Mouse (Mus musculus) kidney, embryonic 14.5 days (tissue): Measurements from ENCODE around the gene Vsnl1. TPM values are rescaled to one million over a fixed set of nuclear protein-coding genes. Genes with fewer than 3 reads are reported as not detected.

Experiments
- ATAC-seq: fragments of 200-750 bp; cut with Nextera tagmentation; 2 replicates; pipeline ENCODE4 v1.8.0; 2017; ENCODE audit warnings: moderate number of reproducible peaks, mild to moderate bottlenecking, moderate TSS enrichment, moderate library complexity; ENCODE audit not compliant: low FRiP score, low TSS enrichment
- H3K27ac ChIP-seq: fragments of 300-500 bp; sonication (generic); 2 replicates; pipeline ENCODE4 v1.5.1; 2014; ENCODE audit warnings: low read depth, mild to moderate bottlenecking, low read length, moderate library complexity, mixed read lengths
- H3K27me3 ChIP-seq: fragments of 300-500 bp; sonication (generic); 2 replicates; pipeline ENCODE4 v1.6.1; 2014; ENCODE audit warnings: mild to moderate bottlenecking, low read length; ENCODE audit not compliant: control insufficient read depth, insufficient read depth
- H3K36me3 ChIP-seq: fragments of 300-500 bp; sonication (generic); 2 replicates; pipeline ENCODE4 v1.6.1; 2014; ENCODE audit warnings: low read length, mixed read lengths; ENCODE audit not compliant: control insufficient read depth, insufficient read depth
- H3K4me1 ChIP-seq: fragments of 300-500 bp; sonication (generic); 2 replicates; pipeline ENCODE4 v1.6.1; 2014; ENCODE audit warnings: low read length, mixed read lengths; ENCODE audit not compliant: control insufficient read depth, insufficient read depth
- H3K4me2 ChIP-seq: fragments of 300-500 bp; sonication (generic); replicated peaks from 2 replicates; pipeline ENCODE4 v1.6.1; 2014; ENCODE audit warnings: low read depth, mild to moderate bottlenecking, low read length
- H3K4me3 ChIP-seq: fragments of 300-500 bp; sonication (generic); 2 replicates; pipeline ENCODE4 v1.5.1; 2014; ENCODE audit warnings: mild to moderate bottlenecking, low read length
- H3K9ac ChIP-seq: fragments of 300-500 bp; sonication (generic); 2 replicates; pipeline ENCODE4 v1.6.1; 2014; ENCODE audit warnings: low read depth, mild to moderate bottlenecking, low read length, moderate library complexity
- H3K9me3 ChIP-seq: fragments of 300-500 bp; sonication (generic); 2 replicates; pipeline ENCODE4 v1.6.1; 2016; ENCODE audit warnings: low read length; ENCODE audit not compliant: control insufficient read depth
- WGBS: fragments of 180-500 bp; shearing (Covaris S2); extraction: QIAGEN DNeasy Blood & Tissue Kit; methylation state at CpG from one replicate; pipeline ENCODE4 v1.1.7; 2014; 5-methylcytosine and 5-hydroxymethylcytosine counted together
- polyA plus RNA-seq: library from polyadenylated mRNA; unstranded; fragments of >200 nt; fragmentation: Nextera tagmentation; extraction: Ambion mirVana; gene quantifications from 2 replicates; pipeline ENCODE4 v1.2.1, GENCODE M21; 2014

The Vsnl1 gene
- polyA plus RNA-seq, 1 experiment from 2014 or later, result 1.9 TPM

DNA sequence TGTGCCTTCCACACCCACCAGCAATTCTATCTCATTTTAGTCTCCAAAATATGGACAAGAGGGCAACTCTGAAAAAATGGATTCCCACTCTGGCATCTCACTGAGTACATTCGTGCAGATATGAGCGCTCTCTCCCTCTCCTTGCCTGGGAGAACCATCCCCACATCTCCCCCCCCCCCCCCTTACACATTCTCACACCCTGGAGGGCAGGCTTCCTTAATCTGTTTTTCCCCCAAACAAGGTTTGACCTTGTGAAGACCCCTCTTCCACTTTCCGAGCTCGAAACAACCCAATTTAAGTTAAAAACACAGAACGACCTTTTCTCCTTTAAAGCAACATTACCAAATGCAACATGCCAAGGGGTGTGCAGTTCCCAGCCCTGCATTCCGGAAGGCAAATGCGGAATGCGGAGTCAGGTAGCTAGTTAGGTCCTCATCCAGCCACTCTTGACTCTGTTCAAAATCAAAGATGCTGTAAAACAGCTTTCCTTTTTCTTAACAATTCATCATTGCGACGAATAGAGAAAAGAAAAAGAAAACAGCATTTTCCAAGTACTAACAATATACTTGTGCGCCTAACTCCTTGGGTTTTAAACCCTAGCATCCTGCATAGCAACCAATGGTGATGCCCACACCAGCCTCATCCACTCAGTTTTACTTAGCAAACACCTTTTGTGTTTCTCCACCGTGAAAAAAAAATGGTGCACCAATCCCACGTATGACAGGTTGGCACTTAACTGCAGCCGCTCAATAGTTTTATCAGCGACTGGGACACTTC is 979 bp downstream of the Vsnl1 start:
- Histone ChIP-seq H3K4me2 (peak overlapping the region; percentile 69), H3K27me3 (peaks cover 13% of the 10 kb centered on the region), H3K4me3 (peak overlapping the region; percentile 39), H3K9ac (no peak overlapping the region), H3K4me1 (no peaks in the 10 kb centered on the region), H3K36me3 (no peaks in the 10 kb centered on the region), H3K9me3 (no peaks in the 10 kb centered on the region), H3K27ac (no peak overlapping the region)
- ATAC-seq, result no peak
- 5% methylated on average over 15 of the region's 15 CpGs for WGBS

DNA sequence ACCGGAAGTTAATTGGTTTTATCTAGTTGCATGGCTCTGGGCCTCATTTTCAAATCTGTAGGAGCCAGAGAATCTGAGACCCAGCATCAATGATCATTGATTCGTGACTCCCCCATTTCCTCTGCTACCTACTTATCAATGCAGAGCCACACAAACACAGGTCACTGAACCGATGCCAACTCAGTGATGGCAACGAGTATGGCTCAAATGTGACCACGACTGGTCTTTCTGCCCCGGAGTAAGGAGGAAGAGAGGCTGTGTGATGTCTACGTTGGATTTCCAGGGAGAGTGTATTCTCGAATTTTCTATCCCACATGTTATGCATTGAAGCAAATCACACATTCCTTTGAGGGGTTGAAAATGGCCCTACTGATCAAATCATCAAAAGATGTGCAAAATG is 2.0 kb downstream of the Vsnl1 start:
- H3K4me2 ChIP-seq, result no peak overlapping the region
- H3K27ac ChIP-seq, result no peak overlapping the region
- no peaks in the 10 kb centered on the region for H3K4me1 ChIP-seq
- no peak for ATAC-seq
- 66% methylated on average over 8 of the region's 8 CpGs for WGBS
- H3K9me3 ChIP-seq, result no peaks in the 10 kb centered on the region
- no peak overlapping the region for H3K9ac ChIP-seq
- H3K4me3 ChIP-seq, result no peak overlapping the region
- H3K36me3 ChIP-seq, result no peaks in the 10 kb centered on the region
- H3K27me3 ChIP-seq, result peaks cover 13% of the 10 kb centered on the region

- H3K4me1 ChIP-seq, result no peaks in the 10 kb centered on the region
- H3K27ac ChIP-seq, result no peak overlapping the region
- H3K9ac ChIP-seq, result no peak overlapping the region
- ATAC-seq, result no peak
- H3K4me3 ChIP-seq, result no peak overlapping the region
- no peaks in the 10 kb centered on the region for H3K9me3 ChIP-seq
- H3K36me3 ChIP-seq, result no peaks in the 10 kb centered on the region
- 39% methylated on average over 1 of the region's 1 CpGs for WGBS
- no peak overlapping the region for H3K4me2 ChIP-seq
- peaks cover 13% of the 10 kb centered on the region for H3K27me3 ChIP-seq
Measured at GRCm38 (mm10) chr12:11433716-11434115, 2.7 kb downstream of the Vsnl1 start.

DNA sequence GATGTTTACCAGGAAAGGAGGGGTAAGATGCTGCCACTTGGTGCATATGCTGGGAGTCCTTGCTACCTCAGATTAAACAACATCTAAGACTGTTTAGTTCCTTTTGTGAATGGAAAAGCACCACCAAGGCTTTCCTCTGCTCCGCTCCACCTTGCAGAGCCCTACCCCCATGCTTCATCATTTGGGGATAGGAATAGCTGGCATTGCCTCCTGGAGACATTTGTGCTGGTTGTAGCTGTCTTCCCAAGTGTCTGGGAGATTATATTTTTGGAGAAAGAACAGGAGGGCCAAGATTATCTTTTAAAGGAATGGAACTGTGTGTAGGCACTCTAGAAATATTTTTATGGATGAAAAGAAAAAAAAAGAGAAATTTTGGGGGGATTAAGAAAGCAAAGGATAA is 3.3 kb downstream of the Vsnl1 start:
- WGBS, result 96% methylated on average over 1 of the region's 1 CpGs
- ATAC-seq, result no peak

DNA sequence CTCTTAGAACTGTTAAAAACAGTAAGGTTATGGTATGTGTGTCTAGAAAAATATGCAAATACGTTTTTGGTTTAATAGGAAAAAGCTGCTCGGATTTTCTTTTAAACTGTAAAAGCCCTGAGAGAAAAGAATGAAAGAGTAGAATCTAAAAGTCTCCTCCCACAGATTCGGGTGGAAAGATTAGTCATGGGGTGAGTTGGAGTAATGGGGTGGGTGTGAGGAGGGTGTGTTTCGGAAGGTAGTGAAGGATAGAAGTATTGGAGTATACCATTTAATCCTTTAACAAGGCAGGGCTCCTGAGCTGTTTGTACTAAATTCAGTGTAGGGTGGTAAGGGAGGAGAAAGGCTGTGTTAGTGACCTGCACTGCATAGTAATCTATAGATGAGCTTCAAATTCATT is 9.0 kb downstream of the Vsnl1 start:
- no peaks in the 10 kb centered on the region for H3K4me1 ChIP-seq
- H3K27ac ChIP-seq, result no peak overlapping the region
- no peaks in the 10 kb centered on the region for H3K9me3 ChIP-seq
- no peaks in the 10 kb centered on the region for H3K27me3 ChIP-seq
- H3K4me3 ChIP-seq, result no peak overlapping the region
- H3K9ac ChIP-seq, result no peak overlapping the region
- no peak overlapping the region for H3K4me2 ChIP-seq
- 70% methylated on average over 4 of the region's 4 CpGs for WGBS
- no peak for ATAC-seq
- no peaks in the 10 kb centered on the region for H3K36me3 ChIP-seq

More for the DNA sequence above, 3.3 kb downstream of the Vsnl1 start:
- H3K4me3 ChIP-seq, result no peak overlapping the region
- H3K9me3 ChIP-seq, result no peaks in the 10 kb centered on the region
- H3K27me3 ChIP-seq, result peaks cover 12% of the 10 kb centered on the region
- H3K4me2 ChIP-seq, result no peak overlapping the region
- no peaks in the 10 kb centered on the region for H3K4me1 ChIP-seq
- H3K9ac ChIP-seq, result no peak overlapping the region
- H3K36me3 ChIP-seq, result no peaks in the 10 kb centered on the region
- no peak overlapping the region for H3K27ac ChIP-seq

DNA sequence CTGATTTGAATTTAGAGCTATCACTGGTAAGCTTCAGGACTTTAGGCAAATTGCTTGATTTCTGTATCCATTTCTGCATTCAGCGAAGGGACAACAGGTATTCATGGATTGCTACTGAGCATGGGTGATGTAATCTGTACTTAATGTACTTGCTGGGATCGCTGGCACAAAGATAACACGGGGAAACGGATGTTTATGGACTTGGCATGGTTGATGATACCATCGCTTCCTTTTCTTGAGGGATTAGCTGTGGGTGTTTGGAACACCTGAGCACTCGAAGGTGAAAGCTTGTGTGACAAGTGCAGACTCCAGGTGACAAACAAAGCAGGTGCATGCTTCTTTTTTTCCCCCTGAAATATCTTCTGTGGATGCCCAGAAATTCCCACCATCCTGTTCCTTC is 18.3 kb downstream of the Vsnl1 start:
- no peaks in the 10 kb centered on the region for H3K4me1 ChIP-seq
- H3K27ac ChIP-seq, result no peak overlapping the region
- H3K4me3 ChIP-seq, result no peak overlapping the region
- 84% methylated on average over 6 of the region's 6 CpGs for WGBS
- no peaks in the 10 kb centered on the region for H3K36me3 ChIP-seq
- no peaks in the 10 kb centered on the region for H3K27me3 ChIP-seq
- H3K4me2 ChIP-seq, result no peak overlapping the region
- no peaks in the 10 kb centered on the region for H3K9me3 ChIP-seq
- no peak for ATAC-seq
- no peak overlapping the region for H3K9ac ChIP-seq

DNA sequence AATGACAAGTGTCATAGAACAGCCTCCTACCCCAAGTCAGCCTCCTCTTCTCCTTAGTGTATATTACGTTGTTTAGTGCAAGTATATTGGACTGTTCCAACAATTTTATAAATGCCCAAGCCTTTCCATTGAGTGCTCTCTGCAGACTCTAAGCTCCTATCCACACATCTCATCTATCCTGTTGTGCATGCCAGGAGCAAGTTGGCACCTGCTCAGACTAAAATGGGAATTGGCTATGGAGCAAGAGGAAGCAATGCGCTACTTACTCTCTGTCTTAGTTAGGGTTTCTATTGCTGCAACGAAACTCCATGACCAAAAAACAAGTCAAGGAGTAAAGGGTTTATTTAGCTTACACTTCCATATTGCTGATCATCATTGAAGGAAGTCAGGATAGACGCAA is 28.7 kb downstream of the Vsnl1 start:
- Histone ChIP-seq H3K27me3 (no peaks in the 10 kb centered on the region), H3K9me3 (no peaks in the 10 kb centered on the region), H3K4me2 (no peak overlapping the region), H3K4me3 (no peak overlapping the region), H3K4me1 (no peaks in the 10 kb centered on the region), H3K9ac (no peak overlapping the region), H3K27ac (no peak overlapping the region), H3K36me3 (no peaks in the 10 kb centered on the region)
- WGBS, result 89% methylated on average over 4 of the region's 4 CpGs
- ATAC-seq, result no peak

GRCm38 (mm10) chr12:11398791-11399190 is 37.6 kb downstream of the Vsnl1 start:
- H3K27ac ChIP-seq, result no peak overlapping the region
- H3K9ac ChIP-seq, result no peak overlapping the region
- no peaks in the 10 kb centered on the region for H3K4me1 ChIP-seq
- H3K4me2 ChIP-seq, result no peak overlapping the region
- WGBS, result 94% methylated on average over 6 of the region's 6 CpGs
- H3K36me3 ChIP-seq, result no peaks in the 10 kb centered on the region
- no peaks in the 10 kb centered on the region for H3K27me3 ChIP-seq
- no peak for ATAC-seq
- H3K4me3 ChIP-seq, result no peak overlapping the region
- no peaks in the 10 kb centered on the region for H3K9me3 ChIP-seq

GRCm38 (mm10) chr12:11397029-11397428 is 39.4 kb downstream of the Vsnl1 start:
- Histone ChIP-seq H3K4me1 (no peaks in the 10 kb centered on the region), H3K36me3 (no peaks in the 10 kb centered on the region), H3K4me3 (no peak overlapping the region), H3K27ac (no peak overlapping the region), H3K4me2 (no peak overlapping the region), H3K9me3 (no peaks in the 10 kb centered on the region), H3K27me3 (no peaks in the 10 kb centered on the region), H3K9ac (no peak overlapping the region)
- 82% methylated on average over 5 of the region's 5 CpGs for WGBS
- ATAC-seq, result no peak
